Mouse (Mus musculus): Measurements from ENCODE around the gene Thbs2.
"Not testable (repeated sequence)": the region's sequence is repeated elsewhere in the genome, so short reads cannot be mapped to it uniquely, and the experiment has no call there.

DNA sequence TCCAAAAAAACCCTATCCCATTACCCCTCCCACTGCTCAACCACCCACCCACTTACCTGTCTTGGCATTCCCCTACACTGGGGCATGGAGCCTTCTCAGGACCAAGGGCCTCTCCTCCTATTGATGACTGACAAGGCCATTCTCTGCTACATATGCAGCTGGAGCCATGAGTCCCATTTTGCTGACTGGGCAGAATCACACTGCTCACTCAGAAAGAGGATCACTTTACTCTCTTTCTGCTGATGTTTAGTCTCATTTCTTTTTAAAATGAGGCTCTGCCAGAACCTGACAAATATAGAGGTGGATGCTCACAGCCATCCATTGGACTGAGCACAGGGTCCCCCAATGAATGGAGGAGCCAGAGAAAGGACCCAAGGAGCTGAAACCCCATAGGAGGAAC, 73.0 kb downstream of the Thbs2 start:
- TF ChIP-seq ZC3H11A (IDR thresholded peaks at IDR 0.05; ENCODE audit: borderline replicate concordance, low read depth, low read length); CHD2 (IDR thresholded peaks at IDR 0.05; ENCODE audit: low read depth, low read length); HCFC1 (IDR thresholded peaks at IDR 0.05; ENCODE audit: borderline replicate concordance, insufficient read depth, low read length); ZNF384 (IDR thresholded peaks at IDR 0.05; ENCODE audit: low read depth, low read length): not testable (repeated sequence)
- TF ChIP-seq MAFK (IDR thresholded peaks at IDR 0.05; ENCODE audit: insufficient read depth, low read depth, low read length) = peak; percentile 75
